Mouse (Mus musculus): Measurements from ENCODE around the gene Adamts17. TPM values are rescaled to one million over a fixed set of nuclear protein-coding genes. Genes with fewer than 3 reads are reported as not detected.

Gene Adamts17
- 2.0 and 3.7 TPM in 2 replicates for polyA plus RNA-seq (2015; fragmentation: Nextera tagmentation; extraction: Ambion mirVana)

DNA sequence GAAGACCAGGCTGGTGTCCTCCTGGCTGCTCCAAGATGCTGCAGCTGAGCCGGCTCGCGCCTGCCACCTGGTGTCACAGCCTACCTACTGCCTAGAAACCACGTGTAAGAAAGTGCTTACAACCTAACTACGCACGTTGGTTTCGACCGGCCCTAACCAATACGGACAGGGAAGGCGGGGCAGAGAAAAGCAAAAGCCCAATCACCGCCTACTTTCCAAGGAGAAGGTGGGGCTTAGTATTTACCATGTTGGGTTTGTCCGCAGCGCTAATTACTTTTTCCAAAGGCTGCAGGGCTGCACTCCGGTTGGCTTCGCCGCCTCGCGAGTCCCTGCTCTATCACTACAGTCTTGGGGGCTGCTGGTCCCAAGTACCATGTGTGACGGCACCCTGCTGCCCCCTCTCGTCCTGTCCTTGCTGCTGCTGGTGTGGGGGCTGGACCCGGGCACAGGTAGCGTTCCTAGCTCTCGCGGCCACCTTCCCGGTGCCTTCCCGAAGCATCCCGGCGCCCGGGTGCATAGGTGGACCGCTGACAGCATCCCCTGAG, at the start of gene Adamts17:
Adamts17 (plus strand) TSS at position 273 of the 545 bp plus-strand sequence.
- peak within 1 kb of the TSS; percentile 100 for H3K4me2 ChIP-seq (ENCODE audit: low read length)
- H3K4me1 ChIP-seq (replicated peaks; ENCODE audit: control insufficient read depth, insufficient read depth, low read length): peaks cover 24% of the 10 kb centered on the region
- no peaks in the 10 kb centered on the region for H3K36me3 ChIP-seq (ENCODE audit: control insufficient read depth, insufficient read depth)
- 0% methylated on average over 30 of the region's 30 CpGs for WGBS
- peak within 1 kb of the TSS; percentile 39; the same call in 1 of the 2 replicates for H3K27ac ChIP-seq (ENCODE audit: low read length)
- ATAC-seq: peak; percentile 99
- H3K9ac ChIP-seq (replicated peaks; ENCODE audit: low read depth, low read length): peak within 1 kb of the TSS; percentile 70
- H3K9me3 ChIP-seq (ENCODE audit: control insufficient read depth, low read length): no peaks in the 10 kb centered on the region
- peak within 1 kb of the TSS; percentile 72 for H3K4me3 ChIP-seq (replicated peaks; ENCODE audit: low read length)
- H3K27me3 ChIP-seq (replicated peaks; ENCODE audit: control insufficient read depth, insufficient read depth, low read length): no peaks in the 10 kb centered on the region

GRCm38 (mm10) chr7:66789860-66790748, 49.4 kb upstream of the Adamts17 start:
- no peaks in the 10 kb centered on the region for H3K27me3 ChIP-seq (replicated peaks; ENCODE audit: control insufficient read depth, insufficient read depth, low read length)
- no peaks in the 10 kb centered on the region for H3K36me3 ChIP-seq (ENCODE audit: control insufficient read depth, insufficient read depth)
- H3K27ac ChIP-seq (ENCODE audit: low read length): no peak overlapping the region
- no peak for ATAC-seq
- no peaks in the 10 kb centered on the region for H3K9me3 ChIP-seq (ENCODE audit: control insufficient read depth, low read length)
- WGBS: 30% methylated on average over 8 of the region's 8 CpGs
- H3K9ac ChIP-seq (replicated peaks; ENCODE audit: low read depth, low read length): no peak overlapping the region
- H3K4me3 ChIP-seq (replicated peaks; ENCODE audit: low read length): no peak overlapping the region
- no peak overlapping the region for H3K4me2 ChIP-seq (ENCODE audit: low read length)
- H3K4me1 ChIP-seq (replicated peaks; ENCODE audit: control insufficient read depth, insufficient read depth, low read length): no peaks in the 10 kb centered on the region

GRCm38 (mm10) chr7:66791022-66791421, 48.5 kb upstream of the Adamts17 start:
- Histone ChIP-seq H3K27ac (ENCODE audit: low read length) (no peak overlapping the region), H3K4me3 (replicated peaks; ENCODE audit: low read length) (no peak overlapping the region), H3K4me1 (replicated peaks; ENCODE audit: control insufficient read depth, insufficient read depth, low read length) (no peaks in the 10 kb centered on the region), H3K4me2 (ENCODE audit: low read length) (no peak overlapping the region), H3K36me3 (ENCODE audit: control insufficient read depth, insufficient read depth) (no peaks in the 10 kb centered on the region), H3K9ac (replicated peaks; ENCODE audit: low read depth, low read length) (no peak overlapping the region), H3K27me3 (replicated peaks; ENCODE audit: control insufficient read depth, insufficient read depth, low read length) (no peaks in the 10 kb centered on the region), H3K9me3 (ENCODE audit: control insufficient read depth, low read length) (no peaks in the 10 kb centered on the region)
- no peak for ATAC-seq
- WGBS: 93% methylated on average over 3 of the region's 3 CpGs

DNA sequence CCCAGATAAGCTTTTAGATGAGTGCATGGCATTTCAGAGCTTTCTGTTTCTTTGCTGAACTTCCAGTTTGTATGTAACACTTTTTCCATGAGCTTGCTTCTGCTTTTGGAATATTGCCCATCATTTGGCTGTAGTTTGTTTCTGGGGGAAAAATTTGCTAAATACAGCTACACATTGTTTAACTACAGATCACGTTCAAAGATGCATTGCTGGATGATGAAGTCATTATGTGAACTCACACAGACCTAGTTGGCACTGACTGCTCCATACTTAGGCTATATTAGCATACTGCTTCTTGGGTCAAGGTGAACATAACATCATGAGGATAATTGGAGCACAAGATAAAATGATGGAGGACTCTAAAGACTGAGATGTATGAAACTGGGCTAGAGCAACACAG, 42.6 kb upstream of the Adamts17 start:
- WGBS: 25% methylated on average over 1 of the region's 1 CpGs
- Histone ChIP-seq H3K9ac (replicated peaks; ENCODE audit: low read depth, low read length) (no peak overlapping the region), H3K4me1 (replicated peaks; ENCODE audit: control insufficient read depth, insufficient read depth, low read length) (no peaks in the 10 kb centered on the region), H3K9me3 (ENCODE audit: control insufficient read depth, low read length) (no peaks in the 10 kb centered on the region), H3K4me3 (replicated peaks; ENCODE audit: low read length) (no peak overlapping the region), H3K27ac (ENCODE audit: low read length) (no peak overlapping the region), H3K4me2 (ENCODE audit: low read length) (no peak overlapping the region), H3K27me3 (replicated peaks; ENCODE audit: control insufficient read depth, insufficient read depth, low read length) (no peaks in the 10 kb centered on the region), H3K36me3 (ENCODE audit: control insufficient read depth, insufficient read depth) (no peaks in the 10 kb centered on the region)
- no peak for ATAC-seq

- H3K4me3 ChIP-seq (replicated peaks; ENCODE audit: low read length): no peak overlapping the region
- H3K9me3 ChIP-seq (ENCODE audit: control insufficient read depth, low read length): no peaks in the 10 kb centered on the region
- no peak overlapping the region for H3K27ac ChIP-seq (ENCODE audit: low read length)
- H3K4me2 ChIP-seq (ENCODE audit: low read length): no peak overlapping the region
- H3K27me3 ChIP-seq (replicated peaks; ENCODE audit: control insufficient read depth, insufficient read depth, low read length): no peaks in the 10 kb centered on the region
- H3K9ac ChIP-seq (replicated peaks; ENCODE audit: low read depth, low read length): no peak overlapping the region
- H3K36me3 ChIP-seq (ENCODE audit: control insufficient read depth, insufficient read depth): no peaks in the 10 kb centered on the region
- no peak for ATAC-seq
- WGBS: 96% methylated on average over 1 of the region's 1 CpGs
- H3K4me1 ChIP-seq (replicated peaks; ENCODE audit: control insufficient read depth, insufficient read depth, low read length): 0 out of 2 replicates have a peak, but pooled peaks cover 1% of the 10 kb centered on the region
These were observed 42.2 kb upstream of the Adamts17 start for GRCm38 (mm10) chr7:66797345-66797744.

- WGBS: 49% methylated on average over 5 of the region's 5 CpGs
- Histone ChIP-seq H3K9ac (replicated peaks; ENCODE audit: low read depth, low read length) (no peak overlapping the region), H3K27ac (ENCODE audit: low read length) (no peak overlapping the region), H3K27me3 (replicated peaks; ENCODE audit: control insufficient read depth, insufficient read depth, low read length) (no peaks in the 10 kb centered on the region), H3K4me3 (replicated peaks; ENCODE audit: low read length) (no peak overlapping the region), H3K4me2 (ENCODE audit: low read length) (no peak overlapping the region), H3K9me3 (ENCODE audit: control insufficient read depth, low read length) (no peaks in the 10 kb centered on the region), H3K36me3 (ENCODE audit: control insufficient read depth, insufficient read depth) (no peaks in the 10 kb centered on the region), H3K4me1 (replicated peaks; ENCODE audit: control insufficient read depth, insufficient read depth, low read length) (peaks cover 6% of the 10 kb centered on the region; the same call in 1 of the 2 replicates)
- no peak for ATAC-seq
These were observed 40.7 kb upstream of the Adamts17 start for GRCm38 (mm10) chr7:66798826-66799225.

DNA sequence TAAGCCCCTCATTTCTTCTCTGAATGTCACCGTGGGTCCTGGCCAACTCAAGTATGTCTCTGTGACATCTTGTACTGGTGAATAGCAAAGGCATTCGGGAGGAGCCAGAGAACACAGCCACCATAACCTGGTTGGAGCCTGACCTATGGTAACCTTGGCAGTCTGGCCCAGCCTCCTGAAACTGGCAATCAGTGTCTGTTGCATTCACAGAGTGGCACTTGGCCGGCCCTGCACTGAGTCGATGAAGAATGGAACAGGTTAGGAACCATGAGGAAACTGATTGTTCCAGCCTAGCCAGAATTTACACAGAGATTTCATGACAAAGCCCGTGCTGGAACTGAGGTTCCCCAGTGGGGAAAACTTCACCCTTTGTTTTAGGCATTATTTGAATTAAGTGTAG, 38.8 kb upstream of the Adamts17 start:
- no peaks in the 10 kb centered on the region for H3K27me3 ChIP-seq (replicated peaks; ENCODE audit: control insufficient read depth, insufficient read depth, low read length)
- no peaks in the 10 kb centered on the region for H3K36me3 ChIP-seq (ENCODE audit: control insufficient read depth, insufficient read depth)
- H3K4me3 ChIP-seq (replicated peaks; ENCODE audit: low read length): no peak overlapping the region
- H3K4me2 ChIP-seq (ENCODE audit: low read length): no peak overlapping the region
- H3K27ac ChIP-seq (ENCODE audit: low read length): no peak overlapping the region
- peaks cover 7% of the 10 kb centered on the region; the same call in 1 of the 2 replicates for H3K4me1 ChIP-seq (replicated peaks; ENCODE audit: control insufficient read depth, insufficient read depth, low read length)
- no peak for ATAC-seq
- WGBS: 69% methylated on average over 5 of the region's 5 CpGs
- no peak overlapping the region for H3K9ac ChIP-seq (replicated peaks; ENCODE audit: low read depth, low read length)
- no peaks in the 10 kb centered on the region for H3K9me3 ChIP-seq (ENCODE audit: control insufficient read depth, low read length)

GRCm38 (mm10) chr7:66801785-66802184, 37.8 kb upstream of the Adamts17 start:
- Histone ChIP-seq H3K9me3 (ENCODE audit: control insufficient read depth, low read length) (no peaks in the 10 kb centered on the region), H3K36me3 (ENCODE audit: control insufficient read depth, insufficient read depth) (no peaks in the 10 kb centered on the region), H3K27me3 (replicated peaks; ENCODE audit: control insufficient read depth, insufficient read depth, low read length) (no peaks in the 10 kb centered on the region), H3K4me1 (replicated peaks; ENCODE audit: control insufficient read depth, insufficient read depth, low read length) (peaks cover 7% of the 10 kb centered on the region; the same call in 1 of the 2 replicates), H3K27ac (ENCODE audit: low read length) (no peak overlapping the region), H3K9ac (replicated peaks; ENCODE audit: low read depth, low read length) (no peak overlapping the region), H3K4me3 (replicated peaks; ENCODE audit: low read length) (no peak overlapping the region), H3K4me2 (ENCODE audit: low read length) (no peak overlapping the region)
- no peak for ATAC-seq

DNA sequence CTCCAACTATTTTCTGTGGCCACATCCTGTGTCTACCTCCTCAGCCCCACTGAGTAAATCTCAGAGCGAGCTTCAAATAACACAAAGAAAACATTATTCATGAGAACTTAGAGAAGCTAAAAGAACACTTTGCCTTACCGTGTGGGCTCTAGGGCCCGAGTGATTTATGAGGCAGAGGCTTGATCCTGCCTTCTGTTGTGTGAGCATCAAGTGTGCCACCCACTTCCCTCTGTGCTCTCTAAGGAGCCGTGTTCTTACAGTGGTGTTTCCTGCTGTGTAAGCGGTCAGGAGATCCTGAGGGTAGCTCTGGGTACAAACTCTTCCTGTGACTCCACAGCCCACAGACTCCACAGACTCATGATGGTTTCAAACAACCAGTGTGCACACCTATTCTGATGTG, 35.7 kb upstream of the Adamts17 start:
- Histone ChIP-seq H3K9ac (replicated peaks; ENCODE audit: low read depth, low read length) (no peak overlapping the region), H3K4me2 (ENCODE audit: low read length) (no peak overlapping the region), H3K4me3 (replicated peaks; ENCODE audit: low read length) (no peak overlapping the region), H3K36me3 (ENCODE audit: control insufficient read depth, insufficient read depth) (no peaks in the 10 kb centered on the region), H3K27me3 (replicated peaks; ENCODE audit: control insufficient read depth, insufficient read depth, low read length) (no peaks in the 10 kb centered on the region), H3K27ac (ENCODE audit: low read length) (no peak overlapping the region), H3K9me3 (ENCODE audit: control insufficient read depth, low read length) (no peaks in the 10 kb centered on the region), H3K4me1 (replicated peaks; ENCODE audit: control insufficient read depth, insufficient read depth, low read length) (peaks cover 7% of the 10 kb centered on the region; the same call in 1 of the 2 replicates)
- 39% methylated on average over 5 of the region's 5 CpGs for WGBS
- ATAC-seq: no peak

All from forebrain, embryonic 16.5 days (tissue).